Mouse (Mus musculus) ovary, postnatal 36 days (tissue): Measurements from ENCODE around the gene Phf2.

Experiments used
- DNase-seq: peaks from one replicate; pipeline ENCODE4 v3.0.0; 2022; ENCODE audit warnings: low spot score, mixed read lengths

The Phf2 gene

GRCm38 (mm10) chr13:48870771-48871731 is at the start of gene Phf2:
Gene Phf2 (minus strand): TSS chr13:48871119.
- peak; percentile 58 for DNase-seq

DNA sequence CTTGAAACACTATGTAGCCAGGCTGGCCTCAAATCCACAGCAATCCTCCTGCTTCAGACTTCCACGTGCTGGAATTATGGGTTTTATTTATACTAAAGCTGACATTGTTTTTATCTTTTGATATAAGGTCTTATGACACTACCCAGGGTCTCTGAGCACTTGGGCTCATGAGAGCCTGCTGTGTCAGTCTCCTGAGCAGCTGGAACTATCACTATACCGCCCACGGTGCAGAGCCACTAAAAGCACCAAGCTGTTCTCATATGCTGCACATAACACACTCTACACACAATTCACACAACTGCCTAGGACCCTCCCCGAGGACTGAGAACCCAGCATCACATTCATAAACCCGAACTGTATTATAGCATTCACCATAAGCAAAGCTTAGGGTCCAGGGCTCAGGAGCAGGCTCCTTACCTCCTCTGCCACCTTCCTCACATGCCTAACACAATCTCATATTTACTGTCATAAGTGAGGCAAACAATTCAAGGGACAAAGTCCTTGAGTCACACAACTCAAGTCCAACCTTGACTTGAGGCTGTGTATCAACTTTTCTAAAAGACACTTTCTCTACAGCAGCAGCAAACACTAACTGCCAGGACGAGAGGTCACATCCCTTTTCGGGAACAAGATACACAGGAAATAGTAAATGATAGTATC is 49.0 kb upstream of the Phf2 start:
- no peak for DNase-seq

DNA sequence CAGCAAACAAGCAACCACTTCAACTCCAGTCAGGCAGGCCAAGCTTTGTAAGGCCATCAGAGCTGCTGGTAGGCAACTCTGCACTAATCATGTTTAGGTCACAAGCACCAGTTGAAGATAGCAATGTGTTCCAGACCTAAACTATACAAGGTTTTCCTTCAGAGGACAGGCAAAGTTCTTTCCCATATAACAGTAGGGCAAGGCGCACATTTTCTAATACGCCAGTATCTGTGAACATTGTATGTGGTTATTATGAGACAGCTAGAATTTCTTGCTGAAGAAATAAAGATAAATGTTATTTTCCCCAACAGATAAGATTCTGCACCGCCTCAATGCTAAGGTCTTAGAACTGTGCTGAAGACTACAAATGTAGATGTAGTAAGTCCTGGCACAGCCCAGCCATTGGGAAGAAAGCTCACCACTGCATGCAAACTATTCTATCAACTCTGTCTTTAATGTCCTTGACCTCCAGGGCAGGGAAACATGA is 46.2 kb upstream of the Phf2 start:
- no peak for DNase-seq

- DNase-seq = peak; percentile 56
These were observed 42.8 kb upstream of the Phf2 start for GRCm38 (mm10) chr13:48913680-48914079.

- DNase-seq = no peak
These were observed 42.2 kb upstream of the Phf2 start for GRCm38 (mm10) chr13:48913141-48913540.

DNA sequence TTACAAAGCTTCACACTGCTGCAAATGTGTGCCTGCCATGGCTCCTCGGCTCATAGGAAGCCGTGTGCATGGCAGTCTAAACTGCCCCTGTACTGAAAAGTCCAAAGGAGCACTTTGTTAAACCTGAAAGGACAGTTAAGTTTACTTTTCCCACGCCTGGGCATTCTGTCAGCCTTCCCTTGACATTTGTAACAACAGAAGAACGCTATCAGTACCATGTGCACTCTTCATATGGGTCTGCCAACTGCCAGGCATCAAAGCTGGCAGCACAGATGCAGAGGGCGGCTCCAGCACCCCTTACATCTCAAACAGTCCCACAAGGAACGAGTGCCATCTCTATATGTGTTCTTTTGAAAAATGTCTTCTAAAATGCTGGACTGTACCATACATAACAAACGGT is 40.5 kb upstream of the Phf2 start:
- DNase-seq = no peak

GRCm38 (mm10) chr13:48905458-48905857 is 34.5 kb upstream of the Phf2 start:
- no peak for DNase-seq

- no peak for DNase-seq
These were observed 24.5 kb upstream of the Phf2 start for GRCm38 (mm10) chr13:48895376-48895775.

GRCm38 (mm10) chr13:48890260-48890960 is 19.5 kb upstream of the Phf2 start:
- no peak for DNase-seq

DNA sequence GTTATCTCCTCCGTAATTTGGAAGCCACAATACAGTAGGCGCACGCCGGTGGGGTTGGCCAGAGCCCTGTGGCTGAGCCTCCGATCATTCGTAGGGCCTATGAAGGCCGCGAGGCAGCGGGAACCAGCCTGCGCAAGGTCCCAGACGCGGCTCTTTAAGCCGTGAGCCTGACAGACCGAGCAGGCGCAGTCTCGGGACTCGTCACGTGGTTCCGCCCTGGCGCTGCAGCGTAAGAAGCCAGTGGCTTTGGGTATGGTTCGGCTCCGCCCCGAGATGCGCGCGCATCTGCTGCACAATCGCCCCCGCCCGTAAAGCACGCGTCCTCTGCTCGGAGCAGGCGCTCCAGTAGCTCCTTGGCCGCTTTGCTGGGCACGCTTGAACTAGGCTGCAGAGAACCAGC is 7.6 kb upstream of the Phf2 start:
- peak; percentile 99 for DNase-seq

DNA sequence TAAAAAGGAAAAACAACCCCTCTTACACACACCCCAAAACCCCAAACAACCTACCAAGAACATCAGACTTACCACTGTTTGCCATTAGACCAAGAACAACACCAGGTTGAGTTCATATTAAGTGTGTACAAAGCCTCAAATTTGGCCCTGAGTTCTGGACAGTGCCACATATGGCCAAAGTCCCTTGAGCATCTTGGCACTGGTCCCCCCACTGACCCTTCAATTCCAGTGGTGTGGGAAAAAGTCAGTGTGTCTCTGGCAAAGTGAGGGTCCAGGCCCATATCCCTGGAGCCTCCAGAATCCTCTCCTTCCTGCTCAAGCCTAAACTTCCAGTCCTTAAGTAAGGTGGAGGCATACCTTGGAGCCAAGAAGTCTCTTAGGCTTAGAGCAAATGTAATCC is 6.9 kb upstream of the Phf2 start:
- no peak for DNase-seq

- no peak for DNase-seq
These were observed 1.8 kb upstream of the Phf2 start for GRCm38 (mm10) chr13:48872726-48873125.

GRCm38 (mm10) chr13:48871887-48872606 is 1.1 kb upstream of the Phf2 start:
- DNase-seq = no peak

DNA sequence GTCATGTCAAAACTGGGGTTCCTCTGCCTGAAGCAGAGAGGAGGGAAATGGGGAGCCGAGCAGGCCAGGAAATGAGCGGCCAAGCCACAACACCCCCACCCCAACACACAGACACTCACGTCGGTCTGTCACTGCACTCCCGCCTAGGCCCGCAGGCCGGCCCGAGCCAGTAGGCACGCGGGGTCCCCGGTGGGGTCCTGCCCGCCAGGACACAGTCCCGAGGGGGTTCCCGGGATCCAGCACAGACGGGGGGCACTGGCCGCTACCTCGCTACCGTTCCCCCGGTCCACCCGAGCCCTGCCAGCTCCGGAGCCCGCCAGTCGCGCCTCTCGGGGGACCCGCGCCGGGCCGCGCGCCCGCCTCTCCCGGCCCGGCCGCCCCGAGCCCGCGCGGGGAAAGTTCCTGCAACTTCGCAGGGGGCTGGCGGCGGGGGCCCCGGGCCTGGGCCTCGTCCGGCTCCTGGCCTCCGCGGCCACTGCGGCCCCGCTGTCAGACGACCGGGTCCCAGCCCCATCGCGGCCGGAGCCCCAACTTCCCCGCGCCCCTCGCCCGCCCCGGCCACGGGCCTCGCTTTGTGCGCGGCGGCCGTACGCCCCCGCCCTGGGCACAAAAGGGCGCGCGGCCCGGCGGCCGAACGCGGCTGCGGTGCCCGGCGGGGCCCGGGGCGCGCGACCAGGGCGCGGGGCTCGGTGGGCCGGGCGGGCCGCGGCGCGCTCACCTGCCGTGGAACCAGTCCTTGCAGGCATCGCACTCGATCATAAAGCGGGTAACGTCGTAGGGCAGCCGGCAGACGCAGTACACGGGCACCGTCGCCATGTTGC is 759 bp downstream of the Phf2 start:
- peak; percentile 57 for DNase-seq

DNA sequence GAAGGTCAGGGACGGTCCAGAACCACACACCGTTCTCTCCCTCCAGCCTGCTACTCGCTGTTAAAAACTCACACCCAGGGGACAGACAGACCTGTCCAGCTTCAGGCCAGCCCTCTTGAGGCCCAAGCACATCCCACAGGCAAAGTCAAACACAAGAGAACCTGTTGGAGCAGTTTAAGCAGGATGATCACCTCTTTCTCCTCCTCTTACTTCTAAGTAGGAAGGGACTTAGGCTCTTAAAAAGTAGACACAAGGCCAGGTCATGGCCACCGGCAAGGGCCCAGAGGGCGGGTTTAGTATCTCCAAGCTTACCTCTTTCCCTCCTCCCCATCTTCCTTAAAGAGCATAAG is 1.3 kb downstream of the Phf2 start:
- no peak for DNase-seq

DNA sequence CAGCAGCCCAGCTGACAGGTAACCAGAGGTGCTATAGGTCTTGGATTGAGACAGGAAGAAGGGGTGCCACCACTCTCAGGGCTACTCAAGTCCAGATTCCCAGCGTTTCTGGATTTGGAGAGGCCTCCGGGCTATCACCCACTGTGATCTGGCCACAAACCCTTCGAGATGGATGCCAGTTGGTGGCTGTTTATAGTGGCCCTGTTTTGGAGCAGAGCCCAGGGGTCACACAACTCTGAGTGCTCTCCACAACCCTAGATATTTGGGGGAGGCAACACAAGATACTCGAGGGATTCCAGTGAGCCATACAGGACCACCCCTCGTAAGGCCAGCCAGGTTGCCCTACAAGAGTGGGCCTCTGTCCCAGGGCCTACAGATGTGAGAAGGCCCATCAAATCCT is 1.8 kb downstream of the Phf2 start:
- no peak for DNase-seq

- no peak for DNase-seq
These were observed 6.1 kb downstream of the Phf2 start for GRCm38 (mm10) chr13:48864673-48865356.

GRCm38 (mm10) chr13:48863556-48863955 is 7.4 kb downstream of the Phf2 start:
- no peak for DNase-seq

GRCm38 (mm10) chr13:48861913-48862312 is 9.0 kb downstream of the Phf2 start:
- DNase-seq = no peak

- DNase-seq = no peak
These were observed 12.1 kb downstream of the Phf2 start for GRCm38 (mm10) chr13:48858779-48859178.
